Mouse (Mus musculus) embryonic fibroblast, embryonic 13.5 days (primary cell): ENCODE results near the gene Zbtb37.
"Not testable (repeated sequence)": the region's sequence is repeated elsewhere in the genome, so short reads cannot be mapped to it uniquely, and the experiment has no call there.

Experiments
- CTCF ChIP-seq: IDR thresholded peaks from 2 replicates; pipeline ENCODE4 v1.5.1; 2011; ENCODE audit warnings: mild to moderate bottlenecking, control low read depth, low read length, moderate library complexity, borderline replicate concordance; ENCODE audit not compliant: insufficient read depth
- POLR2A ChIP-seq: IDR thresholded peaks from 2 replicates; pipeline ENCODE4 v1.6.1; 2011; ENCODE audit warnings: low read depth, mild to moderate bottlenecking, control low read depth, low read length, moderate library complexity

GRCm38 (mm10) chr1:161028427-161028826 is 6.2 kb downstream of the Zbtb37 start:
- TF ChIP-seq CTCF, POLR2A: not testable (repeated sequence)
